17 mouse cellular contexts compared by ENCODE assay signal in the genomic region with DNA sequence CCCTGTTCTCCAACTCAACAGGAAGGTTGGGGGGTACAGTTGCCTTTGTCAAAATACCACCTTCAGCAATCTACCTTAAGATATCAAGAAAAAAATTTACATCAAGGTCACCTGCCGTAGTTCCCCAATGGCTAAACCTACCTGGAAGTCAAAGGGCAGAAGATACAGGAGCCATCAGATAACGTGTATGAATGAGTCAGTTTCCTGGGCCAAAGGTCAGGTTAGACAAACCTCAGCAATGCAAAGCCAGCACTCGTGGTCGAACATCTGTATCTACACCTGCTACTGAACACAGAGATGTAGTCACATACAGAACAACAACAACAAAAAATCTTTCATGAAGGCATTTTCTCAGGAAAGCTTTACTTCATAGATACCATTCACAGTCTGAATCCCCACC.
"Had no signal": no experiment of that assay in that cellular context is flagged by ENCODE, and none has a peak within 500 bp of the region (broad histone marks: within the 10 kb centered on the region; RNA-seq: fewer than 3 reads in every experiment).

No protein-coding gene starts in this region.

- DNase-seq: lung, adult 2 months; lung, postnatal 14 days; lung, postnatal 36 days; right cerebral cortex, postnatal 14 days; spleen, adult 18-20 months; thymus, adult 18-20 months; thymus, postnatal 14 days; thymus, postnatal 36 days had no signal

- H3K4me3 ChIP-seq: lung, embryonic 15.5 days; megakaryocyte, embryonic 14.5 days; midbrain, embryonic 13.5 days; midbrain, embryonic 15.5 days; neural tube, embryonic 13.5 days; neural tube, embryonic 15.5 days had no signal

- H3K27ac ChIP-seq: lung, embryonic 15.5 days; macrophage; midbrain, embryonic 13.5 days; midbrain, embryonic 15.5 days; neural tube, embryonic 13.5 days; neural tube, embryonic 15.5 days had no signal

- H3K9me3 ChIP-seq: lung, embryonic 15.5 days; megakaryocyte, embryonic 14.5 days; midbrain, embryonic 13.5 days; midbrain, embryonic 15.5 days; neural tube, embryonic 13.5 days; neural tube, embryonic 15.5 days had no signal

- H3K9ac ChIP-seq: lung, embryonic 15.5 days; midbrain, embryonic 13.5 days; midbrain, embryonic 15.5 days; neural tube, embryonic 13.5 days; neural tube, embryonic 15.5 days had no signal

- H3K4me1 ChIP-seq: lung, embryonic 15.5 days; midbrain, embryonic 13.5 days; neural tube, embryonic 13.5 days; neural tube, embryonic 15.5 days had no signal

- H3K27me3 ChIP-seq: lung, embryonic 15.5 days; midbrain, embryonic 13.5 days; midbrain, embryonic 15.5 days; neural tube, embryonic 13.5 days; neural tube, embryonic 15.5 days had no signal

- H3K4me2 ChIP-seq: lung, embryonic 15.5 days; midbrain, embryonic 11.5 days; midbrain, embryonic 13.5 days; midbrain, embryonic 15.5 days; neural tube, embryonic 13.5 days; neural tube, embryonic 15.5 days had no signal

- ATAC-seq: lung, postnatal 0 days; midbrain, embryonic 13.5 days; midbrain, embryonic 15.5 days had no signal

- H3K36me3 ChIP-seq: lung, embryonic 15.5 days; midbrain, embryonic 13.5 days; midbrain, embryonic 15.5 days; neural tube, embryonic 13.5 days; neural tube, embryonic 15.5 days had no signal
